Mouse (Mus musculus) limb, embryonic 14.5 days (tissue): ENCODE measurements at regions not wholly inside any gene's neighbourhood (a gene's known extent, or its start where the extent isn't known, plus 50 kb on each side); places are given as distances from the start of the nearest gene placed in this dataset.
A peak's percentile ranks its signal among the peaks of the same experiment; 100 is the strongest.

ENCODE experiments used
- ATAC-seq: fragments of 200-750 bp; cut with Nextera tagmentation; 2 replicates; pipeline ENCODE4 v1.8.0; 2017; ENCODE audit warnings: low read depth, moderate number of reproducible peaks, moderate TSS enrichment; ENCODE audit not compliant: low FRiP score
- DNase-seq: peaks from one replicate; pipeline ENCODE4 v3.0.0-alpha.2; 2015; ENCODE audit warnings: low spot score
- H3K27ac ChIP-seq: fragments of 300-500 bp; sonication (generic); replicated peaks from 2 replicates; pipeline ENCODE4 v1.5.1; 2014; ENCODE audit warnings: low read depth, mild to moderate bottlenecking, low read length, moderate library complexity, mixed read lengths
- H3K27me3 ChIP-seq: fragments of 300-500 bp; sonication (generic); 2 replicates; pipeline ENCODE4 v1.6.1; 2014; ENCODE audit warnings: low read length, mixed read lengths; ENCODE audit not compliant: control insufficient read depth, insufficient read depth
- H3K36me3 ChIP-seq: fragments of 300-500 bp; sonication (generic); 2 replicates; pipeline ENCODE4 v1.6.1; 2014; ENCODE audit warnings: mild to moderate bottlenecking, low read length, moderate library complexity, mixed read lengths; ENCODE audit not compliant: control insufficient read depth, insufficient read depth
- H3K4me1 ChIP-seq: fragments of 300-500 bp; sonication (generic); 2 replicates; pipeline ENCODE4 v1.6.1; 2014; ENCODE audit warnings: antibody characterized with exemption, low read length, mixed read lengths; ENCODE audit not compliant: control insufficient read depth, insufficient read depth
- H3K4me2 ChIP-seq: fragments of 300-500 bp; sonication (generic); replicated peaks from 2 replicates; pipeline ENCODE4 v1.6.1; 2014; ENCODE audit warnings: low read depth, mild to moderate bottlenecking, low read length, moderate library complexity; ENCODE audit not compliant: severe bottlenecking
- H3K4me3 ChIP-seq: fragments of 300-500 bp; sonication (generic); replicated peaks from 2 replicates; pipeline ENCODE4 v1.5.1; 2014; ENCODE audit warnings: low read length
- H3K9ac ChIP-seq: fragments of 300-500 bp; sonication (generic); 2 replicates; pipeline ENCODE4 v1.6.1; 2014; ENCODE audit warnings: mild to moderate bottlenecking, low read depth, low read length, moderate library complexity; ENCODE audit not compliant: severe bottlenecking
- H3K9me3 ChIP-seq: fragments of 300-500 bp; sonication (generic); 2 replicates; pipeline ENCODE4 v1.6.1; 2016; ENCODE audit warnings: low read length; ENCODE audit not compliant: control insufficient read depth
- POLR2A ChIP-seq: fragments of 200-500 bp; IDR thresholded peaks from 2 replicates; pipeline ENCODE4 v1.8.0; 2012; ENCODE audit warnings: inconsistent platforms, mild to moderate bottlenecking, moderate library complexity, borderline replicate concordance; ENCODE audit not compliant: insufficient read depth, insufficient read length; ENCODE audit errors: extremely low read depth
- WGBS: fragments of 180-500 bp; shearing (Covaris S2); extraction: QIAGEN DNeasy Blood & Tissue Kit; methylation state at CpG from one replicate; pipeline ENCODE4 v1.1.7; 2014; 5-methylcytosine and 5-hydroxymethylcytosine counted together

GRCm38 (mm10) chr13:6877018-6877901, 228.7 kb upstream of the Pfkp start:
- no peaks in the 10 kb centered on the region for H3K36me3 ChIP-seq
- no peak overlapping the region for H3K4me2 ChIP-seq
- no peak overlapping the region for H3K4me3 ChIP-seq
- H3K27me3 ChIP-seq: no peaks in the 10 kb centered on the region
- ATAC-seq: no peak
- no peak overlapping the region for H3K27ac ChIP-seq
- H3K9ac ChIP-seq: no peak overlapping the region
- no peaks in the 10 kb centered on the region for H3K9me3 ChIP-seq
- TF ChIP-seq POLR2A: no peak
- 97% methylated on average over 5 of the region's 5 CpGs for WGBS
- no peaks in the 10 kb centered on the region for H3K4me1 ChIP-seq
- DNase-seq: no peak

- Histone ChIP-seq H3K27me3 (no peaks in the 10 kb centered on the region), H3K36me3 (no peaks in the 10 kb centered on the region), H3K4me2 (no peak overlapping the region), H3K9ac (no peak overlapping the region), H3K9me3 (no peaks in the 10 kb centered on the region), H3K4me1 (no peaks in the 10 kb centered on the region), H3K27ac (no peak overlapping the region), H3K4me3 (no peak overlapping the region)
- DNase-seq (peak; percentile 8), ATAC-seq (no peak)
- 58% methylated on average over 1 of the region's 1 CpGs for WGBS
- no peak for TF ChIP-seq POLR2A
Observed at GRCm38 (mm10) chr13:6862186-6862585, 213.6 kb upstream of the Pfkp start.

GRCm38 (mm10) chr13:6859551-6859950, 211.0 kb upstream of the Pfkp start:
- no peak for DNase-seq
- no peaks in the 10 kb centered on the region for H3K36me3 ChIP-seq
- H3K4me1 ChIP-seq: no peaks in the 10 kb centered on the region
- H3K4me2 ChIP-seq: no peak overlapping the region
- WGBS: 87% methylated on average over 3 of the region's 3 CpGs
- no peak for TF ChIP-seq POLR2A
- no peak overlapping the region for H3K27ac ChIP-seq
- no peaks in the 10 kb centered on the region for H3K9me3 ChIP-seq
- no peak overlapping the region for H3K4me3 ChIP-seq
- H3K27me3 ChIP-seq: no peaks in the 10 kb centered on the region
- no peak overlapping the region for H3K9ac ChIP-seq
- no peak for ATAC-seq

GRCm38 (mm10) chr13:6855199-6856148, 206.9 kb upstream of the Pfkp start:
- DNase-seq (no peak), ATAC-seq (no peak)
- WGBS: 79% methylated on average over 10 of the region's 10 CpGs
- H3K27me3 ChIP-seq: no peaks in the 10 kb centered on the region
- no peaks in the 10 kb centered on the region for H3K36me3 ChIP-seq
- no peak for TF ChIP-seq POLR2A
- H3K27ac ChIP-seq: no peak overlapping the region
- H3K4me2 ChIP-seq: no peak overlapping the region
- H3K4me1 ChIP-seq: no peaks in the 10 kb centered on the region
- H3K9ac ChIP-seq: no peak overlapping the region
- no peak overlapping the region for H3K4me3 ChIP-seq
- no peaks in the 10 kb centered on the region for H3K9me3 ChIP-seq

GRCm38 (mm10) chr13:6837446-6837845, 188.9 kb upstream of the Pfkp start:
- TF ChIP-seq POLR2A: no peak
- no peak for ATAC-seq
- WGBS: 86% methylated on average over 5 of the region's 5 CpGs
- Histone ChIP-seq H3K9ac (no peak overlapping the region), H3K27me3 (no peaks in the 10 kb centered on the region), H3K27ac (no peak overlapping the region), H3K4me1 (no peaks in the 10 kb centered on the region), H3K9me3 (no peaks in the 10 kb centered on the region), H3K4me3 (no peak overlapping the region), H3K36me3 (no peaks in the 10 kb centered on the region), H3K4me2 (no peak overlapping the region)
- DNase-seq: no peak
